19 mouse cellular contexts compared by ENCODE assay signal in genomic region chr13:44068951-44069350, GRCm38 (mm10).
DNase-seq lines count a peak whose midpoint lies in the region; ATAC-seq lines count a peak whose summit lies in the region.
"Had no signal": no experiment of that assay in that cellular context is flagged by ENCODE, and none has a peak within 500 bp of the region (broad histone marks: within the 10 kb centered on the region; RNA-seq: fewer than 3 reads in every experiment).

No protein-coding gene starts in this region.

- no peak for ATAC-seq in CD4-positive, CD25-positive, alpha-beta regulatory T cell, adult 4 months
- ATAC-seq: activated CD4-positive, CD25-positive, alpha-beta regulatory T cell, adult 4 months; forebrain, embryonic 13.5 days; forebrain, embryonic 15.5 days; forebrain, postnatal 0 days had no signal

- intact Hi-C loops in left cerebral cortex, postnatal 25 days (cut with DNase I): no loop called here

- peak; percentile 31 for DNase-seq in CD4-positive, CD25-positive, alpha-beta regulatory T cell, adult 2 months (ENCODE audit: low read depth, low spot score)
- peak; percentile 63 for DNase-seq in thymus, postnatal 0 days (ENCODE audit: low spot score)
- DNase-seq in thymus, postnatal 14 days: no peak
- DNase-seq in naive thymus-derived CD4-positive, alpha-beta T cell, adult 2 months (ENCODE audit: low read depth): peak; percentile 58
- DNase-seq in left cerebral cortex, postnatal 25 days (ENCODE audit: low spot score in 2 of 2): no peak
- DNase-seq in gastrocnemius, adult 18-20 months (ENCODE audit: low spot score): no peak
- DNase-seq: adrenal gland, adult 8-10 months; adrenal gland, postnatal 14 days; adrenal gland, postnatal 36 days; cerebellum, adult 11-12 months; cerebellum, adult 2 months; cerebellum, adult 9-10 months; cerebellum, postnatal 10 days; cerebellum, postnatal 25 days; forebrain, postnatal 0 days had no signal

Comparison
In these comparisons a context has a peak if more than half of its experiments do, and no peak if none do; other contexts are left out.
1. DNase-seq: peak in CD4-positive, CD25-positive, alpha-beta regulatory T cell, adult 2 months (single experiment), thymus, postnatal 0 days (single experiment) and naive thymus-derived CD4-positive, alpha-beta T cell, adult 2 months (single experiment); none in thymus, postnatal 14 days (single experiment), left cerebral cortex, postnatal 25 days (0 of 2) and gastrocnemius, adult 18-20 months (single experiment).